Mouse (Mus musculus) heart, postnatal 0 days (tissue): ENCODE data around the gene Frem3.

ENCODE experiments used
- CTCF ChIP-seq: IDR thresholded peaks from 2 replicates; pipeline ENCODE4 v1.5.1; 2016; ENCODE audit warnings: antibody characterized with exemption, control low read depth, low read depth
- EP300 ChIP-seq: IDR thresholded peaks from 2 replicates; pipeline ENCODE4 v1.6.1; 2016; ENCODE audit warnings: antibody characterized with exemption, low read depth

DNA sequence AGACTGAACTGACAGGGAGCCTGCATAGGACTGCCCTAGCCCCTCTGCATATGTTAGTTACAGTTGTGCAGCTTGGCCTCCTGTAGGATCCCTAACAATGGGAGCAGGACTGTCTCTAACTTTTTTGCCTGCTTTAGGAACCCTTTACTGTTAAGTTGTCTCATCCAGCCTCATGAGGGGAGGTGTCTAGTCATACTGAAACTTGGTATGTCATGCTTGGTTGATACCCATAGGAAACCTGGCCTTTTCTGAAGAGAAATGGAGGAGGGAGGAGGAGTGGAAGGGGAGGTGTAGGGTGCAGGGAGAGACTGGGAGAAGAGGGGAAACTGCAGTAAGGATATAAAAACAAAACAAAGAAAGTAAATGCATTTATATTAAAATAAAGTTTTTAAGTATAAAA is 121.4 kb downstream of the Frem3 start:
- TF ChIP-seq CTCF (no peak), EP300 (no peak)
